Mouse (Mus musculus) monocyte, adult 5-6 weeks (primary cell): Measurements from ENCODE around the gene 1700123L14Rik. TPM values are rescaled to one million over a fixed set of nuclear protein-coding genes. Genes with fewer than 3 reads are reported as not detected.
"Not testable (repeated sequence)": the region's sequence is repeated elsewhere in the genome, so short reads cannot be mapped to it uniquely, and the experiment has no call there.

Source experiments
- ATAC-seq: fragments of 153-309, 156-312 bp; replicated peaks from 2 replicates; pipeline ENCODE4 v1.8.0; 2017; ENCODE audit warnings: mild to moderate bottlenecking; ENCODE audit not compliant: low TSS enrichment, insufficient number of reproducible peaks, severe bottlenecking, poor library complexity, low FRiP score
- total RNA-seq: library from RNA; stranded (forward); fragments of 200-1000, 200-491, 200-594 nt; gene quantifications from 3 replicates; pipeline ENCODE4 v1.2.3, GENCODE M21; 2017

1700123L14Rik gene
- not detected in 3 replicates for total RNA-seq

DNA sequence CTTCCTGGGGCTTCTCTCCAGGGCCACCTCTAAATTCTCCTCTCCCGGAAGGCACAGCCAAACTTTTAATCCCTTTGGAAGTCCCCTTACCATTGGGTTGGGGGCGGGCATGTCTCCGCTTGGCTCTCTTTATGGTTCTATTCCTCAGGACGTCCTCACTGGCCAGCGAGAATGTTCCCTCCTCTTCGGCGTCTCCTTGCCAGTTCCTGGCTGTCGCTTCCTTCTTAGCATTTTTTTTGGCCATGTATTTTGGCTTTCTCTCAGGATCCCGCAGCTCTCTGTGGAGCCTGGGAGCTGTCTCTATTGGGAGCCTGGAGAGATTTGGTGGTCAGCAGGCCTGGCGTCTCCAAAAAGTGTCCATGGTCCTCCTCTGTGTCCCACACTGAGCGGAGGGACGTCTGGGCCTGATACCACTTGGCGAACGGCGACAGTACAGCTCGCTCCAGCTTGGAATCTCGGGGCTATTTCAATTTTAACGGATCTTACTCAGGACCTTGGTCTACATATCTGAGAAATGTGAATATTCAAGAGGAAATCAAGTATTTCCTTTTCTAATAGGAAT, at the start of gene 1700123L14Rik:
TSS of gene 1700123L14Rik (minus strand) at position 426 of the 562 bp plus-strand sequence.
- no peak for ATAC-seq

DNA sequence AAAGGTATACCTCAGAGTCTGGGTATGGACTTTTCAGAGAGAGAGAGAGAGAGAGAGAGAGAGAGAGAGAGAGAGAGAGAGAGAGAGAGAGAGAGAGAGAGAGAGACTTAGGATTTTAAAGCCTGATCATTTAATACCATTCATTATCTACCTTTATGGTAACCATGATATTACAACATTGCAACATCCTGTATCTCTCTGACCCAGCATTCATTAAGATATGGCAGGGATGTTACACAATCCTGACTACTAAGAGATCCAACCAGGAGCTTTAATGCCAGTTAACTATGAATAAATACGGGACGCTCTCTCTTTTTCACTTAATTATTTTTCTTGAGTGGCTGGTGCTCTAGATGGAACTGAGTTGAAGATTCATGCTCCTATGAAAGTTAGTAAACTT, 39.4 kb upstream of the 1700123L14Rik start:
- ATAC-seq, result no peak

DNA sequence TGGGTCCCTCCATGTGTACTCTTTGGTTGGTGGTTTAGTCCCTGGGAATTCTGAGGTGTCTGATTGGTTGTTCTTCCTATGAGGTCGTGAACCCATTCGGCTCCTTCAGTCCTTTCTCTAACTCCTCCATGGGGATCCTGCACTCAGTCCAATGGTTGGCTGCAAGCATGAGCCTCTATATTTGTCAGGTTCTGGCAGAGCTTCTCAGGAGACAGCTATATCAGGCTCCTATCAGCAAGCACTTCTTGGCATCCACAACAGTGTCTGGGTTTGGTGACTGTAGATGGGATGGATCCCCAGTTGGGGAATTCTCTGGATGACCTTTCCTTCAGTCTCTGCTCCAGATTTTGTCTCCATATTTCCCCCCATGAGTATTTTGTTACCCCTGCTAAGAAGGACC, 32.9 kb upstream of the 1700123L14Rik start:
- not testable (repeated sequence) for ATAC-seq

DNA sequence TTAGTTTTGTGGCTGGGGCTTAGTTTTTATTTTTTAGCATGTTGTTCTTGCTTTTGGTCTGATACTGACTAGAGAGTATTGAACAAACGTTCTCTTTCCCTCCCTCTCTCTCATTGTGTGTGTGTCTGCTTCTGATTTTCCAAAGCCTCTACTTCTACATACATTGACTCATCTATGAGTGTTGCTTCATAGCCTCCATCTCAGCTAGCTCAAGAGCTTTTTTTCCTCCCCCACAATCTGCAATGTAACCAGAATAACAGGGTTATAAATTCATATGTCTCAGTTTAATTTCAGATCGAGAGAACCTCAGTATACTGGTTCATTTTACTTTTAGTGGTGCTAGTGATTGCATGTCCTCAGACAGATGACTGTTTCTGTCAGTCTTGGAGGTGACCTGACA, 20.5 kb upstream of the 1700123L14Rik start:
- no peak for ATAC-seq

DNA sequence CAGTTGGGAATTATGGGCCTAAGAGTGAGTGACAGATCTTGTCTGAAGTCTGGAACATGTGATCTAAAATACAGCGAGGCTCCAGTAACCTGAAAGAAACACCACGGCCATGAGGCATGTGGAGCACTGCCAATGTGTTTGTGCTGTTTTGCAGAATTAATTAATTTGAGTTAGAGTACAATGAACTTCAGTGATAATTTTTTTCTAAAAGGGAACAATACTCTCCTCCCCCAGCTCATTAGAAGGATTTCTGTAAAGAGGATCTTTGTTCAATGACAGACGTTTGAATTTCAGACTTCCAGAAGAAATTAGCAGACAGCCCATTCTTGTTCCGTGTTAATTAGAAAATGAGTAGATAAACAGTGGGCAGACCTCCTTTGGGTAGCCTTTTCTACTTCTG, 17.3 kb upstream of the 1700123L14Rik start:
- no peak for ATAC-seq

DNA sequence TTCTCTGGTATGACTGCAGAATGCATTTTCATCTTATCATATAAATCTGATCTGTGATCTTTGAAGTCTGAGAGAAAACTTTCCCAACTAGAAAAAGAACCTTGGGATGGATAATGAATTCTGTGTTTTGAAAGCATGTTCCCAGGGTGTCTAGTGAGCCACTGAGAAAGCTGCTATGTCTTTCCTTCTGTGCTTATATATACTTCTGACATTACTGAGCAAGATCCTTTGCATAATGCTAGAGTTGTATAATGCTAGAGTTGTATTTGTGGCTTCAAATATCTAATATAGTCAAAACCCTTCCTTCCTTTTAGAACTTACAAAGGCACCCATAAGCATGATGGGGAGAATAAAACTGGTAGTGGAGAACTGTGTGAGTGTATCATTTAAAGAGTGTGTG, 12.5 kb upstream of the 1700123L14Rik start:
- ATAC-seq, result no peak

DNA sequence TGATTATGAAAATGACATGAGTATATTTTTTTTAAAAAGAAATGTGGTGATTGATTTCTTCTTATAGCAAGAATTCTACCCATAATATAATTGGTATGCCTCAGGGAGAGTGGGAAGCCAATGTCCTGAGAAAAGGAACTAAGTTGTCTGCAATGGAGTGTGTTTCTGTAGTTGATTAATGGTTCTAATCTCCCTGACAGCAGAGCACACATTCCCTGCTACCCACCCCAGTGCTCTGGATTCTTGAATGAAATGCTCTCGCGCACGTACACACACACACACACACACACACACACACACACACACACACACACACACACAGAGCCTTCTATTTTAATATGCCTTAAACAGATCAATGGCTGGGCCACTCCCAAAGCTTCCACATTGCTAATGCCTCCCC, 7.6 kb upstream of the 1700123L14Rik start:
- ATAC-seq, result no peak

DNA sequence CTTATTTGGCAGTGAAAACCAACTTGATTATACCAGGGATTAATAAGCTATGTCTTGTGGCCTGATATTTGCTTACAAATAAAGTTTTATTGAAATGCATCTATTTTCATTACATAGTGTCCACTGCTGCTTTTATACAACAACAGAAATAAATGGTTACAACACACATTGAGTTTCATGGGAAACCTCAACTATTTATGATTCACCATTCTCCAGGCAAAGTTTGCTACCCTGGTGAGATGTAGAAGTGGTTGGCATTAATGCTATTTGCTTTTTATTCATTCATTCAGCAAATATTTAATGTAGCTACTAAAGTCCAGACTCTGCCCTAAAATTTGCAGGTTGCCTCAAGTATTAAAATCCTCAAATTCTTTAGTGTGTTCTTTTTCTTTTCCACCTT, 988 bp upstream of the 1700123L14Rik start:
- no peak for ATAC-seq

DNA sequence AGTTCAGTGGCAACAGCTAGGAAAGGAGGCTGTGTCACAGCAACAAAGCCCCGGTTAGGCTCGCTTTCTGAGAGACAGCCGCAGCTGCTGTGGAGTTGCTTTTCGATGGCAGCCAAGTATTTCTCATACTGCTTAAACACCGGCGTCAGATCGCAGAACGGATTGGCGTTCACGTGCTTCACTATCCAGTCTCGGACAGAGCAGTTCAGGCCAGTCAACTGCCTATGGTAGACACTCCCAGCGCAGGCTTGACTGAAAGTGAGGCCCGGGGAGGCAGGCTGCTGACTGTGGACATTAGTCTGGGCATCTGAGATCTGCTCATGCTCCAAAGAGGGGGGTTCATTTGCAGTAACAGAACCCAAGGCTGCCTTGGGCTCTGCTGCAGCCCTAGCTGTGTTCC, 640 bp downstream of the 1700123L14Rik start:
- ATAC-seq, result no peak

DNA sequence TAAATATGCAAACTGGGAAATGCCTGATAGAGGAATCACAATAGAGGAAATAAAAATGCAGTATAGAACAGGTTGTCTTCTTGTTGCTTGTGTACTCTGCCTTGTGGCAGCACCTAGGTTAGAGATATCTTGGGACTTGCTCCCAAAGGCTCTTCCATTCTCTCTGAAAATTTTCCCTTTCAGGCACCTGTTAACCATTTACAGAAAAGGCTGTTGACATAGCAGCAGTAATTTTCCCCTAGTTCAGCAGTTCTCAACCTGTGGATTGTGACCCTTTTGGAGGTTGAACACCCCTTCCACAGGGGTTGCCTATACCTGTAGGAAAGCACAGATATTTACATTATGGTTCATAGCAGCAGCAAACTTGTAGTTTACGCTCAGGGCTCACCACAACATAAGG, 22.7 kb downstream of the 1700123L14Rik start:
- ATAC-seq, result no peak

DNA sequence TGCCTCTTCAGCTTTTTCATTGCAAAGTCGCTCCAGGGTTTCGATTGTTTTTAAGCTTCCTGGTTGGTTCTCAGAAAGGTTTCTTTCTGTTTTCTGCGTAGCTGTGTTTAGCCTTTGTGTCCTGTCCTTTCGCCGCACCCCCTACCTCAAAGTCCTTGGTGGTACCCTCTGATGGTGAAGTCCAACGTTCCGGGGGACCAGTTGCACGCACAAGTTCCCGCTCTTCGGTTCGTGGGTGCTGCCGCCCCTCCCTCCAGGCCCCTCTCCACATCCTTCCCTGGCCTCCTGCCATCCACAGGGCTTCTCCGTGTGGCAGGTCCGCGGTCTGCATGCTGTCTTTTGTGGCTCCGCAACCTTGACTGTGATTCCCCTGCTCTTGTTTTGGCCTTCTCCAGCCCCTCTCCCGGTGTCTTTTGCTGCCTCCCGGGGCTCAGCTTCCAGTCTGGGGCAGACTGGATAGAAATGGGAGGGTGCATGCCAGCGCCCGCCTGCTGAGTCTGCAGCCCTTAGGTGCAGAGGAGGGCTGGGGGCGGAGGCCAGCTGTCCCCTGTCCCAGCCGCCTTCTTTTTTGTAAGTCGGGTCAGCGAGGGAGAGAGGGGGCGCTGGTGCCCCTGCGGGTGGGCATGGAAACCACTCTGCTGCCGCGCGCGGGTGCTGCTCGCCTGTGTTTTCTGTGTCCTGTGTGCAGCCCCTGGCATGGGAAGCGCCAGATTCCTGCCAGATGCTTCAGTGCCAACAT, 49.3 kb downstream of the 1700123L14Rik start:
- no peak for ATAC-seq

DNA sequence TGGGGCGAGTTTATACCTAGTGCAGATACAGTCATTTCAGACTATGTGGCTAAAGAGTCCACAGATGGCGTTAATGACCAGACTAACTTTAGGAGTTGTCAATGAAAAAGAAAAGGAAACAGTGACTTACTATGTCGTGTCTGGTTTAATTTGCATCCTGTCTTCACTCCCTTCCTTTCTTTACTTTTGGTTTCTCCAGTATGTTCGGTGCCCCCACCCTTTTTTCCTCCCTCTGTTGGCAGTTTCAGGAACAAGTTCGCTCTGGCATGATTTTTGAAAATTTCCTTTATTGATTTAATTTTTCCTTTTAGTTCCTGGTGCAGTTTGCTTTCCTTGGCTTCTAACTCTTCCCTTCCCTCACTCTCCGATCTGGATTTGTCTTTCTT, 49.9 kb downstream of the 1700123L14Rik start:
- no peak for ATAC-seq

Other genes starting within 250 kb of the 1700123L14Rik start
- gene Fam19a1, start 53.1 kb downstream of the 1700123L14Rik start, total RNA-seq, result not detected in 3 replicates